Mouse (Mus musculus): ENCODE measurements at regions not wholly inside any gene's neighbourhood (a gene's known extent, or its start where the extent isn't known, plus 50 kb on each side); places are given as distances from the start of the nearest gene placed in this dataset.

- Histone ChIP-seq H3K27me3 (ENCODE audit: control insufficient read depth, insufficient read depth, low read length) (no peaks in the 10 kb centered on the region), H3K4me2 (replicated peaks; ENCODE audit: low read depth, low read length) (no peak overlapping the region), H3K36me3 (ENCODE audit: control insufficient read depth, insufficient read depth, low read length) (no peaks in the 10 kb centered on the region), H3K4me3 (ENCODE audit: low read depth, low read length) (no peak overlapping the region), H3K4me1 (replicated peaks; ENCODE audit: control insufficient read depth, insufficient read depth, low read length) (no peaks in the 10 kb centered on the region), H3K27ac (ENCODE audit: low read depth, low read length) (no peak overlapping the region), H3K9ac (ENCODE audit: low read depth, low read length) (no peak overlapping the region), H3K9me3 (ENCODE audit: control insufficient read depth, low read length) (no peaks in the 10 kb centered on the region)
- 71% methylated on average over 3 of the region's 3 CpGs for WGBS
- ATAC-seq (ENCODE audit: low FRiP score) = no peak
- no peak for DNase-seq (ENCODE audit: low spot score)
These were observed 201.7 kb upstream of the Nrip1 start for GRCm38 (mm10) chr16:76575281-76575680.

- Histone ChIP-seq H3K4me2 (replicated peaks; ENCODE audit: low read depth, low read length) (no peak overlapping the region), H3K27me3 (ENCODE audit: control insufficient read depth, insufficient read depth, low read length) (no peaks in the 10 kb centered on the region), H3K4me3 (ENCODE audit: low read depth, low read length) (no peak overlapping the region), H3K9ac (ENCODE audit: low read depth, low read length) (no peak overlapping the region), H3K4me1 (replicated peaks; ENCODE audit: control insufficient read depth, insufficient read depth, low read length) (no peaks in the 10 kb centered on the region), H3K36me3 (ENCODE audit: control insufficient read depth, insufficient read depth, low read length) (no peaks in the 10 kb centered on the region), H3K9me3 (ENCODE audit: control insufficient read depth, low read length) (no peaks in the 10 kb centered on the region), H3K27ac (ENCODE audit: low read depth, low read length) (no peak overlapping the region)
- 34% methylated on average over 11 of the region's 11 CpGs for WGBS
- ATAC-seq (ENCODE audit: low FRiP score) (no peak), DNase-seq (ENCODE audit: low spot score) (no peak)
These were observed 192.6 kb upstream of the Nrip1 start for GRCm38 (mm10) chr16:76566220-76566619.

- Histone ChIP-seq H3K4me1 (replicated peaks; ENCODE audit: control insufficient read depth, insufficient read depth, low read length) (no peaks in the 10 kb centered on the region), H3K36me3 (ENCODE audit: control insufficient read depth, insufficient read depth, low read length) (no peaks in the 10 kb centered on the region), H3K9ac (ENCODE audit: low read depth, low read length) (no peak overlapping the region), H3K4me3 (ENCODE audit: low read depth, low read length) (no peak overlapping the region), H3K27me3 (ENCODE audit: control insufficient read depth, insufficient read depth, low read length) (no peaks in the 10 kb centered on the region), H3K27ac (ENCODE audit: low read depth, low read length) (no peak overlapping the region), H3K4me2 (replicated peaks; ENCODE audit: low read depth, low read length) (no peak overlapping the region), H3K9me3 (ENCODE audit: control insufficient read depth, low read length) (no peaks in the 10 kb centered on the region)
- no peak for ATAC-seq (ENCODE audit: low FRiP score)
- 91% methylated on average over 4 of the region's 4 CpGs for WGBS
- DNase-seq (ENCODE audit: low spot score) = no peak
These were observed 181.2 kb upstream of the Nrip1 start for GRCm38 (mm10) chr16:76554846-76555245.

GRCm38 (mm10) chr16:76549628-76550027 is 176.0 kb upstream of the Nrip1 start:
- Histone ChIP-seq H3K36me3 (ENCODE audit: control insufficient read depth, insufficient read depth, low read length) (no peaks in the 10 kb centered on the region), H3K27ac (ENCODE audit: low read depth, low read length) (no peak overlapping the region), H3K4me1 (replicated peaks; ENCODE audit: control insufficient read depth, insufficient read depth, low read length) (no peaks in the 10 kb centered on the region), H3K9ac (ENCODE audit: low read depth, low read length) (no peak overlapping the region), H3K4me3 (ENCODE audit: low read depth, low read length) (no peak overlapping the region), H3K27me3 (ENCODE audit: control insufficient read depth, insufficient read depth, low read length) (no peaks in the 10 kb centered on the region), H3K9me3 (ENCODE audit: control insufficient read depth, low read length) (no peaks in the 10 kb centered on the region), H3K4me2 (replicated peaks; ENCODE audit: low read depth, low read length) (no peak overlapping the region)
- ATAC-seq (ENCODE audit: low FRiP score) = no peak
- no peak for DNase-seq (ENCODE audit: low spot score)
- WGBS = 89% methylated on average over 5 of the region's 5 CpGs

- Histone ChIP-seq H3K9ac (ENCODE audit: low read depth, low read length) (no peak overlapping the region), H3K27ac (ENCODE audit: low read depth, low read length) (no peak overlapping the region), H3K36me3 (ENCODE audit: control insufficient read depth, insufficient read depth, low read length) (no peaks in the 10 kb centered on the region), H3K4me1 (replicated peaks; ENCODE audit: control insufficient read depth, insufficient read depth, low read length) (no peaks in the 10 kb centered on the region), H3K4me3 (ENCODE audit: low read depth, low read length) (no peak overlapping the region), H3K9me3 (ENCODE audit: control insufficient read depth, low read length) (no peaks in the 10 kb centered on the region), H3K27me3 (ENCODE audit: control insufficient read depth, insufficient read depth, low read length) (no peaks in the 10 kb centered on the region), H3K4me2 (replicated peaks; ENCODE audit: low read depth, low read length) (no peak overlapping the region)
- DNase-seq (ENCODE audit: low spot score) (no peak), ATAC-seq (ENCODE audit: low FRiP score) (no peak)
- 79% methylated on average over 4 of the region's 4 CpGs for WGBS
These were observed 173.5 kb upstream of the Nrip1 start for GRCm38 (mm10) chr16:76547087-76547486.

- H3K27ac ChIP-seq (ENCODE audit: low read depth, low read length) = no peak overlapping the region
- H3K9ac ChIP-seq (ENCODE audit: low read depth, low read length) = no peak overlapping the region
- ATAC-seq (ENCODE audit: low FRiP score) = no peak
- H3K36me3 ChIP-seq (ENCODE audit: control insufficient read depth, insufficient read depth, low read length) = no peaks in the 10 kb centered on the region
- DNase-seq (ENCODE audit: low spot score) = no peak
- H3K27me3 ChIP-seq (ENCODE audit: control insufficient read depth, insufficient read depth, low read length) = no peaks in the 10 kb centered on the region
- H3K9me3 ChIP-seq (ENCODE audit: control insufficient read depth, low read length) = no peaks in the 10 kb centered on the region
- H3K4me1 ChIP-seq (replicated peaks; ENCODE audit: control insufficient read depth, insufficient read depth, low read length) = no peaks in the 10 kb centered on the region
- no peak overlapping the region for H3K4me2 ChIP-seq (replicated peaks; ENCODE audit: low read depth, low read length)
- 95% methylated on average over 2 of the region's 2 CpGs for WGBS
- no peak overlapping the region for H3K4me3 ChIP-seq (ENCODE audit: low read depth, low read length)
These were observed 173.0 kb upstream of the Nrip1 start for GRCm38 (mm10) chr16:76546632-76547031.

- DNase-seq (ENCODE audit: low spot score) = no peak
- Histone ChIP-seq H3K4me3 (ENCODE audit: low read depth, low read length) (no peak overlapping the region), H3K27ac (ENCODE audit: low read depth, low read length) (no peak overlapping the region), H3K9ac (ENCODE audit: low read depth, low read length) (no peak overlapping the region), H3K4me2 (replicated peaks; ENCODE audit: low read depth, low read length) (no peak overlapping the region), H3K36me3 (ENCODE audit: control insufficient read depth, insufficient read depth, low read length) (no peaks in the 10 kb centered on the region), H3K9me3 (ENCODE audit: control insufficient read depth, low read length) (no peaks in the 10 kb centered on the region), H3K4me1 (replicated peaks; ENCODE audit: control insufficient read depth, insufficient read depth, low read length) (no peaks in the 10 kb centered on the region), H3K27me3 (ENCODE audit: control insufficient read depth, insufficient read depth, low read length) (no peaks in the 10 kb centered on the region)
- no peak for ATAC-seq (ENCODE audit: low FRiP score)
- WGBS = 81% methylated on average over 2 of the region's 2 CpGs
These were observed 172.3 kb upstream of the Nrip1 start for GRCm38 (mm10) chr16:76545942-76546341.

GRCm38 (mm10) chr16:76544972-76545371 is 171.3 kb upstream of the Nrip1 start:
- 89% methylated on average over 4 of the region's 4 CpGs for WGBS

GRCm38 (mm10) chr16:76540964-76541363 is 167.3 kb upstream of the Nrip1 start:
- Histone ChIP-seq H3K4me2 (replicated peaks; ENCODE audit: low read depth, low read length) (no peak overlapping the region), H3K4me3 (ENCODE audit: low read depth, low read length) (no peak overlapping the region), H3K27me3 (ENCODE audit: control insufficient read depth, insufficient read depth, low read length) (no peaks in the 10 kb centered on the region), H3K9ac (ENCODE audit: low read depth, low read length) (no peak overlapping the region), H3K36me3 (ENCODE audit: control insufficient read depth, insufficient read depth, low read length) (no peaks in the 10 kb centered on the region), H3K9me3 (ENCODE audit: control insufficient read depth, low read length) (no peaks in the 10 kb centered on the region), H3K4me1 (replicated peaks; ENCODE audit: control insufficient read depth, insufficient read depth, low read length) (no peaks in the 10 kb centered on the region), H3K27ac (ENCODE audit: low read depth, low read length) (no peak overlapping the region)
- no peak for DNase-seq (ENCODE audit: low spot score)
- ATAC-seq (ENCODE audit: low FRiP score) = no peak
- WGBS = 67% methylated on average over 5 of the region's 5 CpGs

More at GRCm38 (mm10) chr16:76544972-76545371, 171.3 kb upstream of the Nrip1 start:
- H3K27ac ChIP-seq (ENCODE audit: low read depth, low read length) = no peak overlapping the region
- no peaks in the 10 kb centered on the region for H3K36me3 ChIP-seq (ENCODE audit: control insufficient read depth, insufficient read depth, low read length)
- DNase-seq (ENCODE audit: low spot score) (no peak), ATAC-seq (ENCODE audit: low FRiP score) (no peak)
- H3K4me2 ChIP-seq (replicated peaks; ENCODE audit: low read depth, low read length) = no peak overlapping the region
- H3K9ac ChIP-seq (ENCODE audit: low read depth, low read length) = no peak overlapping the region
- no peaks in the 10 kb centered on the region for H3K9me3 ChIP-seq (ENCODE audit: control insufficient read depth, low read length)
- H3K4me1 ChIP-seq (replicated peaks; ENCODE audit: control insufficient read depth, insufficient read depth, low read length) = no peaks in the 10 kb centered on the region
- H3K27me3 ChIP-seq (ENCODE audit: control insufficient read depth, insufficient read depth, low read length) = no peaks in the 10 kb centered on the region
- H3K4me3 ChIP-seq (ENCODE audit: low read depth, low read length) = no peak overlapping the region

Data from hindbrain, embryonic 11.5 days (tissue).